Mouse (Mus musculus): ENCODE measurements around the gene Slc24a1. TPM values are rescaled to one million over a fixed set of nuclear protein-coding genes. Genes with fewer than 3 reads are reported as not detected.

The Slc24a1 gene
- polyA plus RNA-seq (2014; fragmentation: Illumina TruSeq; extraction: RNeasy Lipid Tissue Mini Kit (QIAGEN cat#74804); ENCODE audit: low read depth, low replicate concordance), result not detected

DNA sequence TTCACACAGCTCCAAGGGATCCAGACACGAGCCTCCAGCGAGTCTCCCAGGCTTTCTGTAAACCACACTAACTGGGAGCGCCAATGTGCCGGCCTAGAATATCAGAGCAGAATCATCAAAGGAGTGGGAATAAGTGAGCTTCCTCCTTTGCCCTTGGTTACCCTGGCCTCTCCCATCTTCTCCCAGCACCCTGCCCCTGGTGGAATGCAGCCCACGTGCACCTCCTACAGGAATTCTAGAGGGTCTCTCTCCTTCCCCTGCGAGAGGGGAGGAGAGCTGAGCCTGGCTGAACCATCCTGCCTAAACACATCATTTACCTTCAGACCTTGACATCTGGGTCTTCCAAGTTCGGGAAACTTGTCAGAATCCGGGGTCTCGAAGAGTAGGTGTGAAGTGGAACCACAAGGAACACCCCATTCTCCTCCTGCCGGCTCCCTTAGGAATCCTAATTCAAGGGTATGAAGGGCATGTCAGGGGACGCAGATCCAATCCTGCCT lies at the start of gene Slc24a1:
Gene Slc24a1 (minus strand): TSS at position 447 of the 497 bp plus-strand sequence.

DNA sequence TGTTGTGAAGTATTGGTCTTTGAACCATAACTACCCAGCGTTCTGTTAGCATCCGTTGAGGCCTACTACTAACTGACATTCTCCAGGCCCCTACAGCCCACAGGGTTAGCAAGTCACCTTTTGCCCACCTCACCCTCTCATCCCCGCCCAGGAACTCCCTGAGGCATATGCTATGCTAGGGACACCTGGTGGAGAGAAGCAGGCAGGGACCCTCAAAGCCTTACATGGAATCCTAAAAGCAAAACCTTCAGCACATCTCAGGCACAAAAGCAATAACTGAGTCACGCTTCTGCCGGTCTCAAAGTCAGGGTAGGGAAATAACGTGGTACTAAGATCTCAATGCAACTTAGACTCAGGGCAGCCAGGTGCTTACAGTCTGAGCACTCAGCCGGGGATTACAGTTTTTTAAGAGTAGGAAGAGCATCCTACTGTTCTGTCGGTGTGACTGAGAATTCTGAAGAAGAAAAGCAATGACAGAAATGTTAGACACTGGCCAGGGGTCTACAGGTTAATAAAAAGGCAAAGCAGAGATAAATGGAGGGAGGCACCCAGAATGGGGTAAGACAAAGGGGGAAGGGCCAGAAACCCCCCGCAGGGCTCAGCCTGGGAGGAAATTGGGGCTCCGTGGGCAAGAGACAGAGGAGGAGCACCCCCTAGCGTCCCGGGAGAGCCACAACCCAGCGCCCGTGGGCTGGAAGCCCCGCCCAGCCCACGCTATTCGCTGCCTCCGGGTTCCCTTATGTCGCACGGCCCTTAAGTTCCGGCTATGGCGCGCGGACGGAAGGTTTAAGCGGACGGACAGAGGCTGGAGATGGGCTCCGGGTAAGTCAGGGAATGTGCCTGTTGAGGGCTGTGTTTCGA lies 8.9 kb upstream of the Slc24a1 start, which contains the start of gene Ints14:
Gene Ints14 (plus strand): TSS at position 789 of the 861 bp plus-strand sequence.

Other genes starting within 250 kb of the Slc24a1 start
- gene Rab11a, start 213.8 kb downstream of the Slc24a1 start, polyA plus RNA-seq (2014; fragmentation: Illumina TruSeq; extraction: RNeasy Lipid Tissue Mini Kit (QIAGEN cat#74804); ENCODE audit: low read depth, low replicate concordance), result 283 TPM
- 20.1 TPM for gene Dennd4a, start 140.3 kb downstream of the Slc24a1 start, polyA plus RNA-seq (2014; fragmentation: Illumina TruSeq; extraction: RNeasy Lipid Tissue Mini Kit (QIAGEN cat#74804); ENCODE audit: low read depth, low replicate concordance)
- 7.2 TPM for gene Ints14, start 9.3 kb upstream of the Slc24a1 start, polyA plus RNA-seq (2014; fragmentation: Illumina TruSeq; extraction: RNeasy Lipid Tissue Mini Kit (QIAGEN cat#74804); ENCODE audit: low read depth, low replicate concordance)
- gene Hacd3, start 70.1 kb upstream of the Slc24a1 start, polyA plus RNA-seq (2014; fragmentation: Illumina TruSeq; extraction: RNeasy Lipid Tissue Mini Kit (QIAGEN cat#74804); ENCODE audit: low read depth, low replicate concordance), result 187 TPM
- 42.6 TPM for gene Dpp8, start 80.8 kb upstream of the Slc24a1 start, polyA plus RNA-seq (2014; fragmentation: Illumina TruSeq; extraction: RNeasy Lipid Tissue Mini Kit (QIAGEN cat#74804); ENCODE audit: low read depth, low replicate concordance)
- 0.13 TPM for gene Igdcc4, start 149.9 kb upstream of the Slc24a1 start, polyA plus RNA-seq (2014; fragmentation: Illumina TruSeq; extraction: RNeasy Lipid Tissue Mini Kit (QIAGEN cat#74804); ENCODE audit: low read depth, low replicate concordance)
- not detected for gene Igdcc3, start 189.6 kb upstream of the Slc24a1 start, polyA plus RNA-seq (2014; fragmentation: Illumina TruSeq; extraction: RNeasy Lipid Tissue Mini Kit (QIAGEN cat#74804); ENCODE audit: low read depth, low replicate concordance)
- 10.5 TPM for gene Parp16, start 243.7 kb upstream of the Slc24a1 start, polyA plus RNA-seq (2014; fragmentation: Illumina TruSeq; extraction: RNeasy Lipid Tissue Mini Kit (QIAGEN cat#74804); ENCODE audit: low read depth, low replicate concordance)